Mouse (Mus musculus): ENCODE data around the gene Npepps. TPM values are rescaled to one million over a fixed set of nuclear protein-coding genes. Genes with fewer than 3 reads are reported as not detected.

The Npepps gene
- polyA plus RNA-seq, 2 experiments, result 8.5 to 15.1 TPM

- TF ChIP-seq EP300 (IDR thresholded peaks at IDR 0.05; ENCODE audit: low read depth), result no peak
- no peak for TF ChIP-seq CTCF (IDR thresholded peaks at IDR 0.05; ENCODE audit: low read depth)
- Histone ChIP-seq H3K27ac (no peak overlapping the region), H3K4me1 (replicated peaks; ENCODE audit: control insufficient read depth in 2 of 2, insufficient read depth in 2 of 2, low read length in 1 of 2) (peaks cover 0 to 11% of the 10 kb centered on the region in 2 experiments; a peak in 2 of 4 replicates), H3K4me2 (ENCODE audit: low read depth) (no peak overlapping the region), H3K27me3 (ENCODE audit: control insufficient read depth, insufficient read depth, low read length) (peaks cover 17% of the 10 kb centered on the region), H3K4me3 (ENCODE audit: insufficient read depth in 1 of 2, low read depth in 2 of 2, low read length in 2 of 2) (no peak overlapping the region), H3K9ac (replicated peaks) (no peak overlapping the region), H3K9me3 (ENCODE audit: control insufficient read depth, low read length) (no peaks in the 10 kb centered on the region), H3K36me3 (replicated peaks; ENCODE audit: control insufficient read depth, insufficient read depth, low read depth) (no peaks in the 10 kb centered on the region)
- WGBS (ENCODE audit: insufficient replicate concordance), result 75% methylated on average over 11 of the region's 11 CpGs
- ATAC-seq (ENCODE audit: insufficient read depth) (no peak), DNase-seq (ENCODE audit: low read depth in 3 of 3, low spot score in 3 of 3) (no peak)
Measured at GRCm38 (mm10) chr11:97307294-97308069, 27.0 kb upstream of the Npepps start.

GRCm38 (mm10) chr11:97304631-97305030, 24.2 kb upstream of the Npepps start:
- Histone ChIP-seq H3K27ac (no peak overlapping the region), H3K4me1 (replicated peaks; ENCODE audit: control insufficient read depth in 2 of 2, insufficient read depth in 2 of 2, low read length in 1 of 2) (peaks cover 0 to 9% of the 10 kb centered on the region in 2 experiments; a peak in 1 of 4 replicates), H3K4me3 (ENCODE audit: insufficient read depth in 1 of 2, low read depth in 2 of 2, low read length in 2 of 2) (no peak overlapping the region), H3K9me3 (ENCODE audit: control insufficient read depth, low read length) (no peaks in the 10 kb centered on the region), H3K4me2 (ENCODE audit: low read depth) (no peak overlapping the region), H3K36me3 (replicated peaks; ENCODE audit: control insufficient read depth, insufficient read depth, low read depth) (no peaks in the 10 kb centered on the region), H3K9ac (replicated peaks) (no peak overlapping the region), H3K27me3 (ENCODE audit: control insufficient read depth, insufficient read depth, low read length) (no peaks in the 10 kb centered on the region; the same call in 1 of the 2 replicates)
- no peak for DNase-seq (ENCODE audit: low read depth in 3 of 3, low spot score in 3 of 3)
- ATAC-seq (ENCODE audit: insufficient read depth), result no peak
- WGBS (ENCODE audit: insufficient replicate concordance), result 67% methylated on average over 5 of the region's 5 CpGs
- TF ChIP-seq EP300 (IDR thresholded peaks at IDR 0.05; ENCODE audit: low read depth) (no peak), CTCF (IDR thresholded peaks at IDR 0.05; ENCODE audit: low read depth) (no peak)

- H3K9me3 ChIP-seq (ENCODE audit: control insufficient read depth, low read length), result no peaks in the 10 kb centered on the region
- no peak overlapping the region for H3K27ac ChIP-seq
- DNase-seq (ENCODE audit: low read depth in 3 of 3, low spot score in 3 of 3), result no peak
- H3K36me3 ChIP-seq (replicated peaks; ENCODE audit: control insufficient read depth, insufficient read depth, low read depth), result no peaks in the 10 kb centered on the region
- 45% methylated on average over 7 of the region's 7 CpGs for WGBS (ENCODE audit: insufficient replicate concordance)
- no peak overlapping the region for H3K4me2 ChIP-seq (ENCODE audit: low read depth)
- 0 out of 4 replicates have a peak, but pooled peaks cover 0 to 4% of the 10 kb centered on the region in 2 experiments for H3K4me1 ChIP-seq (replicated peaks; ENCODE audit: control insufficient read depth in 2 of 2, insufficient read depth in 2 of 2, low read length in 1 of 2)
- H3K9ac ChIP-seq (replicated peaks), result no peak overlapping the region
- no peaks in the 10 kb centered on the region for H3K27me3 ChIP-seq (ENCODE audit: control insufficient read depth, insufficient read depth, low read length)
- no peak overlapping the region for H3K4me3 ChIP-seq (ENCODE audit: insufficient read depth in 1 of 2, low read depth in 2 of 2, low read length in 2 of 2)
- TF ChIP-seq CTCF (IDR thresholded peaks at IDR 0.05; ENCODE audit: low read depth), result no peak
- no peak for ATAC-seq (ENCODE audit: insufficient read depth)
Measured at GRCm38 (mm10) chr11:97302231-97302781, 21.9 kb upstream of the Npepps start.

GRCm38 (mm10) chr11:97301406-97301805, 21.0 kb upstream of the Npepps start:
- Histone ChIP-seq H3K27me3 (ENCODE audit: control insufficient read depth, insufficient read depth, low read length) (no peaks in the 10 kb centered on the region), H3K4me3 (ENCODE audit: insufficient read depth in 1 of 2, low read depth in 2 of 2, low read length in 2 of 2) (no peak overlapping the region), H3K4me1 (replicated peaks; ENCODE audit: control insufficient read depth in 2 of 2, insufficient read depth in 2 of 2, low read length in 1 of 2) (0 out of 4 replicates have a peak, but pooled peaks cover 0 to 4% of the 10 kb centered on the region in 2 experiments), H3K27ac (no peak overlapping the region), H3K9ac (replicated peaks) (no peak overlapping the region), H3K36me3 (replicated peaks; ENCODE audit: control insufficient read depth, insufficient read depth, low read depth) (no peaks in the 10 kb centered on the region), H3K4me2 (ENCODE audit: low read depth) (no peak overlapping the region), H3K9me3 (ENCODE audit: control insufficient read depth, low read length) (no peaks in the 10 kb centered on the region)
- ATAC-seq (ENCODE audit: insufficient read depth) (no peak), DNase-seq (ENCODE audit: low read depth in 3 of 3, low spot score in 3 of 3) (no peak)
- no peak for TF ChIP-seq CTCF (IDR thresholded peaks at IDR 0.05; ENCODE audit: low read depth)
- no peak for TF ChIP-seq EP300 (IDR thresholded peaks at IDR 0.05; ENCODE audit: low read depth)
- 64% methylated on average over 16 of the region's 16 CpGs for WGBS (ENCODE audit: insufficient replicate concordance)

GRCm38 (mm10) chr11:97299939-97300338, 19.5 kb upstream of the Npepps start:
- ATAC-seq (ENCODE audit: insufficient read depth) (no peak), DNase-seq (ENCODE audit: low read depth in 3 of 3, low spot score in 3 of 3) (no peak)
- Histone ChIP-seq H3K9me3 (ENCODE audit: control insufficient read depth, low read length) (no peaks in the 10 kb centered on the region), H3K4me1 (replicated peaks; ENCODE audit: control insufficient read depth in 2 of 2, insufficient read depth in 2 of 2, low read length in 1 of 2) (0 out of 4 replicates have a peak, but pooled peaks cover 0 to 4% of the 10 kb centered on the region in 2 experiments), H3K4me2 (ENCODE audit: low read depth) (no peak overlapping the region), H3K4me3 (ENCODE audit: insufficient read depth in 1 of 2, low read depth in 2 of 2, low read length in 2 of 2) (no peak overlapping the region), H3K27ac (no peak overlapping the region), H3K36me3 (replicated peaks; ENCODE audit: control insufficient read depth, insufficient read depth, low read depth) (no peaks in the 10 kb centered on the region), H3K9ac (replicated peaks) (no peak overlapping the region), H3K27me3 (ENCODE audit: control insufficient read depth, insufficient read depth, low read length) (no peaks in the 10 kb centered on the region)
- 71% methylated on average over 2 of the region's 2 CpGs for WGBS (ENCODE audit: insufficient replicate concordance)
- TF ChIP-seq EP300 (IDR thresholded peaks at IDR 0.05; ENCODE audit: low read depth), result no peak
- TF ChIP-seq CTCF (IDR thresholded peaks at IDR 0.05; ENCODE audit: low read depth), result no peak
